ENCODE assay signal across 9 mouse cellular contexts in genomic region chr10:18999427-18999826, GRCm38 (mm10). TPM values are rescaled to one million over a fixed set of nuclear protein-coding genes. Genes with fewer than 3 reads are reported as not detected.
A peak's percentile ranks its signal among the peaks of the same experiment; 100 is the strongest.
DNase-seq lines count a peak whose midpoint lies in the region; ATAC-seq lines count a peak whose summit lies in the region.
"Had no signal": no experiment of that assay in that cellular context is flagged by ENCODE, and none has a peak within 500 bp of the region (broad histone marks: within the 10 kb centered on the region; RNA-seq: fewer than 3 reads in every experiment).

No protein-coding gene starts in this region.

- 84% methylated on average over 2 of the region's 2 CpGs for WGBS in heart, embryonic 10.5 days
- WGBS in embryonic facial prominence, embryonic 10.5 days, result 80% methylated on average over 2 of the region's 2 CpGs

- peaks cover 31% of the 10 kb centered on the region for H3K36me3 ChIP-seq in heart, embryonic 10.5 days
- H3K36me3 ChIP-seq in embryonic facial prominence, embryonic 10.5 days (replicated peaks), result peaks cover 36% of the 10 kb centered on the region

- ATAC-seq in megakaryocyte-erythroid progenitor cell, adult 5-6 weeks (replicated peaks; ENCODE audit: low FRiP score, low TSS enrichment, poor library complexity, severe bottlenecking), result peak; percentile 74

- no peak overlapping the region for H3K27ac ChIP-seq in heart, embryonic 10.5 days
- H3K27ac ChIP-seq in embryonic facial prominence, embryonic 10.5 days (replicated peaks), result no peak overlapping the region
- H3K27ac ChIP-seq: embryonic facial prominence, embryonic 12.5 days had no signal

- no peaks in the 10 kb centered on the region for H3K9me3 ChIP-seq in heart, embryonic 10.5 days
- 0 out of 2 replicates have a peak, but pooled peaks cover 2% of the 10 kb centered on the region for H3K9me3 ChIP-seq in embryonic facial prominence, embryonic 10.5 days
- H3K9me3 ChIP-seq: embryonic facial prominence, embryonic 12.5 days had no signal

- intact Hi-C loops in heart, postnatal 10 days (cut with DNase I), result no loop called here

- H3K27me3 ChIP-seq in heart, embryonic 10.5 days (ENCODE audit: insufficient read depth, poor library complexity, severe bottlenecking), result no peaks in the 10 kb centered on the region
- no peaks in the 10 kb centered on the region for H3K27me3 ChIP-seq in embryonic facial prominence, embryonic 10.5 days (replicated peaks; ENCODE audit: low read depth, poor library complexity, severe bottlenecking)
- H3K27me3 ChIP-seq: embryonic facial prominence, embryonic 12.5 days had no signal

- DNase-seq in heart, postnatal 10 days, result peak; percentile 26 to 46
- no peak for DNase-seq in heart, embryonic 10.5 days (ENCODE audit: low spot score)
- DNase-seq in CD4-positive, CD25-positive, alpha-beta regulatory T cell, adult 2 months (ENCODE audit: low read depth, low spot score), result peak; percentile 78
- DNase-seq in embryonic facial prominence, embryonic 10.5 days (ENCODE audit: low spot score), result peak; percentile 15
- DNase-seq in cerebellum, adult 9-11 months, result no peak
- no peak for DNase-seq in right cerebral cortex, adult 2 months (ENCODE audit: low spot score in 2 of 2)
- DNase-seq in urinary bladder, adult 2 months (ENCODE audit: low spot score), result no peak

- no peaks in the 10 kb centered on the region for H3K4me1 ChIP-seq in heart, embryonic 10.5 days
- no peaks in the 10 kb centered on the region for H3K4me1 ChIP-seq in embryonic facial prominence, embryonic 10.5 days
- H3K4me1 ChIP-seq: embryonic facial prominence, embryonic 12.5 days had no signal

- H3K4me3 ChIP-seq in heart, embryonic 10.5 days, result no peak overlapping the region
- no peak overlapping the region for H3K4me3 ChIP-seq in embryonic facial prominence, embryonic 10.5 days
- H3K4me3 ChIP-seq: embryonic facial prominence, embryonic 12.5 days had no signal

RNA-seq across cellular contexts. Expression of gene Tnfaip3, which starts 16.0 kb away (rescaled TPM):
- total RNA-seq in heart, postnatal 10 days (2021), result 1 to 10 TPM; 3.5 to 4.7 TPM
- 1.6 and 3.7 TPM in 2 replicates for polyA plus RNA-seq in heart, embryonic 10.5 days (2016; fragmentation: Nextera tagmentation; extraction: Ambion mirVana)
- 1.4 and 1.6 TPM in 2 replicates for polyA plus RNA-seq in embryonic facial prominence, embryonic 10.5 days (2016; fragmentation: Nextera tagmentation; extraction: Ambion mirVana)
- total RNA-seq in megakaryocyte-erythroid progenitor cell, adult 5-6 weeks (2014; fragmentation: Nextera tagmentation), result 7.6 and 9.5 TPM in 2 replicates
- total RNA-seq in megakaryocyte-erythroid progenitor cell, adult 5-6 weeks (2017), result 43.5 and 64.0 TPM in 2 replicates
- polyA plus RNA-seq in urinary bladder, adult 2 months (2012; rRNA removed), result 3.7 and 4.4 TPM in 2 replicates

Comparison
In these comparisons a context has a peak if more than half of its experiments do, and no peak if none do; other contexts are left out.
1. DNase-seq: peak in heart, postnatal 10 days (2 of 2), CD4-positive, CD25-positive, alpha-beta regulatory T cell, adult 2 months (single experiment) and embryonic facial prominence, embryonic 10.5 days (single experiment); none in heart, embryonic 10.5 days (single experiment), cerebellum, adult 9-11 months (single experiment), right cerebral cortex, adult 2 months (0 of 2) and urinary bladder, adult 2 months (single experiment).